Mouse (Mus musculus) urinary bladder, postnatal 25 days (tissue): ENCODE data around the gene Mpv17l2.

Source experiments
- DNase-seq: peaks from one replicate; pipeline ENCODE4 v3.0.0; 2022; ENCODE audit warnings: low spot score

Mpv17l2 gene

GRCm38 (mm10) chr8:70760775-70761406, at the start of gene Mpv17l2:
Mpv17l2 (minus strand) TSS chr8:70760946.
- peak; percentile 81 for DNase-seq

GRCm38 (mm10) chr8:70808955-70809701, 48.4 kb upstream of the Mpv17l2 start:
- DNase-seq = no peak

DNA sequence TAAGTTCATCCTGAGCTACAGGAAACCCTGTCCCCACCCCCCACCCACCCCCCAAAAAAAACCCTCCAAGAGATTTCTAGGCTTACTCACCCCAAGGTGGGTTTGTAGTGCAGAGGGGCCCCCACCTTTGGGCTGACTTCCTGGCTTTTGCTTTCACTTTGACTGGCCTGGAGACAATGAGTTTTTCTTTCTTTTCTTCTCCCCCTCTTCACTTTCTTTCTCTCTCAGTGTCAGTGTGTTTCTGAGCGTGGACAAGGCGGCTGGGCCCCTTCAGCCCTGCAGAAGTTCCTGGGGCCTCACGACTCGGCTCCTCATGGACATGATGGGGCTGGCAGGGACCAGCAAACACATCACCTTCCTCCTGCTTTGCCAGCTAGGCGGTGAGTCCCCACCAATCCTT, 47.5 kb upstream of the Mpv17l2 start, which contains the start of gene Il12rb1:
Il12rb1 (plus strand) TSS at position 211 of the 400 bp plus-strand sequence.
- DNase-seq = no peak

GRCm38 (mm10) chr8:70807304-70807703, 46.6 kb upstream of the Mpv17l2 start:
- DNase-seq = no peak

DNA sequence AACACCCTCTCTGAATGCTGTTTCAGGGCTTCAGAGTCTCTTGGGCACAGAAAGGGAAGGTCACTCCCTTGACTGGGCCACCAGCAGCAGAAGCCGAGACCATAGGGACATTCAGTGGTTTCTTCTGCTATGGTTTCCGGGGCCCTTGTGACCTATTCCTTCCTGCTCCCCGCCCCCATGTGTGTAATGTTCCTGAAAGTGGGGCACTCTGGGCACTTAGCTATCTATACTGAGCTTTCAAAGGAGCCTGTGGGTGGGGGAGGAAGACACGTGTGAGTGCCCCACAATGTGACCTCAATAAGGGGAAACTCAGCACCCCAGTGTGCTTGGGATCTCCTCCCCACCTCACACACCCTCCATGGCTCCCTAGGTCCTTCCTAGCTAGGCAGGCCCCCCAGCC, 45.8 kb upstream of the Mpv17l2 start:
- no peak for DNase-seq

GRCm38 (mm10) chr8:70804481-70805206, 43.9 kb upstream of the Mpv17l2 start, which contains the start of gene Mast3:
Mast3 (minus strand) TSS chr8:70805054.
- peak; percentile 84 for DNase-seq

- peak; percentile 46 for DNase-seq
Observed at GRCm38 (mm10) chr8:70803761-70804480, 43.2 kb upstream of the Mpv17l2 start.

DNA sequence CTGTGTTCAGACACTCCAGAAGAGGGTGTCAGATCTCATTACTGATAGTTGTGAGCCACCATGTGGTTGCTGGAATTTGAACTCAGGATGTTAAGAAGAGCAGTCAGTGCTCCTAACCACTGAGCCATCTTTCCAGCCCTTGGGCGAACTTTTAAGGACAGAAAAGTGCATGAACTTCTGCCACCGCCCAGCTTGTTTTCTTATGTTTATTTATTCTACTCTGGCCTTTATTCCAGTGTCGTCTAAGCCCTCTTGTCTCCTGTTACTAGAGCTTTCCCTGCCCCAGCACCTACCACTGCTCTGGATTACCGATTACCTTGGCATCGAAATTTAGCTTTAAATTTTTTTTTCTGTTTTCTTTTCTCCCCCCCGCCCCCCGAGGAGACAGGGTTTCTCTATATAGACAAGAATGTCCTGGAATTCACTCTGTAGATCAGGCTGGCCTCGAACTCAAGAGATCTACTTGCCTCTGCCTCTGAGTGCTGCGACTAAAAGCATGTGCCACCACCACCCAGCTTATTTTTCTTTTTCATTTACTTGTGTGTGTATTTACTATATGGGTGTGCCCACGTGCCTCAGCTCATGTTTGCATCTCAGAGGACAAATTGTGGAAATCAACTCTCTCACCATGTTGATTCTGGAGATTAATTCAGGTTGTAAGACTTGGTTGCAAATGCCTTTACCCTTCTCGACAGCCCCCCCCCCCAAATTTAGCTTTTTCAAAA, 42.2 kb upstream of the Mpv17l2 start:
- DNase-seq = no peak

- DNase-seq = no peak
Observed at GRCm38 (mm10) chr8:70801830-70802229, 41.1 kb upstream of the Mpv17l2 start.

GRCm38 (mm10) chr8:70801156-70801555, 40.4 kb upstream of the Mpv17l2 start:
- no peak for DNase-seq

DNA sequence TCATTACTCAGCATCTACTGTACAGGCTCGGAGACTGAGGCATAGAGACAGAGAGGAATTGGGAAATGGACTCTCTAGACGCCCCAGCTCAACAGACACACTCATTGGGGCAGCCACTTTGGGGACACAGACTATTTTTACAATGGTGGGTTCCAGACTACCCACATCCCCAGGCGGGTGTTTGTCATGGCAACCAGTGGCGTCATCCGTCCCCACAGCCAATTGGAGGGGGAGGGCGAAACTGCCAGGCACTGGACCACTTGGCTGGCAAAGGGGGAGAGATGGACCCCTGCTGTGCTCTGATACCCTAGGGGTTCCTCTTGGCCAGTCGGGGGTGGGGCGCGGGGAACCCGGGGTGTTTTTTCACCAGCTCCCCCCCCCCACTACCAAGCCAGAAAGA, 39.9 kb upstream of the Mpv17l2 start:
- no peak for DNase-seq

DNA sequence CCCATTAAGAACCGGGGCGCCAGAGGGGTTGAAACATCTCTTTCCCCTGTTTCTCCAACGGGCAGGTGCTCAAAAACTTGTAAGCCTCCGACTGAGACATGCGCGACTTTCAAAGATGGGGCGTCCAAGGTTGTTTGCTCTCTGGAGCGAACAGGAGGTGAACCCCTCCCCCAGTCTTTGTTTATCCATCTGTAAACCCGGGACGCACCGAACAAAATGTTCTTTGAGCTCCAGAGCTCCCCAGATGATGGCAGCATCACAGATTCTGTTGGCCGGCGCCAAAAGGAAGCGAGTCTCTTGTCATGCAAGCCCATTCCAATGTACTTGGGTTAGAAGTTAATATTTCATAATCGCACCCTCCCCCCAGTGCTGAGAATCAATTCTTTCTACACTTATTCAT, 37.5 kb upstream of the Mpv17l2 start:
- no peak for DNase-seq

DNA sequence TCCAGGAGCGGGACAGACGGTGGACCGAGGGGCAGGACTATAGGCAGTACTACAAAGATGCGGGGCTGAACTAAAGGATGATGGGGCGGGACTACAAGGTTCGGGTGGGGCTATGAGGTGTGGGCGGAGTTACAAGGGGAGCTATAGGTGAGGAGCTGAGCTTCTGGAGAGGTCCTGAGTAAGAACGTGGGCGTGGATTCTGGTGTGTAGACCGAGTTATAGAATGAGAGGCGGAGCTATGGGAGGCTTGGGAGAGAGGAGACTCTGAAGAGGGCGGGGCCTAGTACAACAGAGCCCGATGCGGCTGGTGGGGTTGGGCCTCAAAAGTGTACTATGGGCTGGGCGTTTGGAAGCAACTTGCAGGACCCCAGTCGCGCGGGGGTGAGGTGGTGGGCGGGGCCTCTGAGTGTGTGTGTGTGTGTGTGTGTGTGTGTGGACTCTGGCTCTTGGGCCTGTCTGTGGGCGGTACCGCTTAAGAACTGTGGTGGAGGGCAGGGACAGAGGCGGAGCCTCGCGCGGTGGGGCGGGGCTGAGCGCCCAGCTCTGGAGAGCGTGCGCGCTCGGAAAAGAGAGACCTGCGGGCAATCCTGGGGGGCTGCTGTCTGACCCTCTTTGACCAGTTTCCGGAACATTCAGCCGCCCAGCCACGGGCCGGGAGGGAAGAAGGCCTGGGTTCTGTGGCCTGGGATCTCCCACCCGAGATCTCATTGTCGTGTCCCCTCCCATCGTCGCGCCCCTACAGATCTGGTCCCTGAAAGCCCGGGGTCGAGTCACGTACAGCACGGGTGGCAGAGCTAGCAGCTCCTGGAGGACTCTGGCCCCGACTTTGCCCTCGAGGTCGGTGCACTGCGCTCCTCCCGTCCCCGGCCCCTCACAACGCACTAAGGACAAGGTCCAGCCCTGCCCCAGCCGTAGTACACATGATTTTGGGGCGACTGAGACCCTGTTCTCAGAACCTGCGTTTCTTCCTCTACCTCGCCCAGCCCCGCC, 36.6 kb upstream of the Mpv17l2 start:
- peak; percentile 78 for DNase-seq

DNA sequence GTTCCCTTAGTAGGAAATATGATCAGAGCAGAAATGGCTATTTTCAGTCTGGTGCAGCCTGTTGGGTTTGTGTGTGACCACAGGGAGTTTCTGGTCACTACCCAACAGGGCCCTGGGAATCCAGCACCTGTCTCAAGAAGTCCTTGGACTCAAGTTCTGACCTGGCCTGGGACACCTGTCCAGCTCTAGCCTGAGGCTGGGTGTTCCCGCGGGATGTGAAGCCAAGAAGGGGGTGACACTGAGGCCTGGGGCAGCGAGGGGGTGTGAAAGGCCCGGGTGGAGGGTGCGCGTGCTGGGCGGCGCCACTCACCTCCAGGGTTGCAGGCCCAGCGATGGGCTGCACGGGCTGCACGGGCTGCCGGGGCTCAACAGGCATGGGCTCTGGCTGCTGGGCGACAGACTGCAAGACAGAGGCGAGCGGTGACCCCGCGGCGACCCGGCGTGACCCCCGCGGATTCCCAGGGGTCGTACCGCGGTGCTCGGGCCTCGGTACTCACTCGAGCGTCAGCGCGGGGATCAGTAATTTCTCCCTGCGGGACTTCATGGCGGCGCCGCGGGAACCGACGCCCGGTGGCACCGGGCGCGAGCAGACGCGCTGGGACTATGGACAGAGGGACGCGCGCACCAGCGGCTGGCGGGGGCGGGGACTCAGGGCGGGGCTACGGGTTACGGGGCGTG, 35.8 kb upstream of the Mpv17l2 start:
- no peak for DNase-seq

- no peak for DNase-seq
Observed at GRCm38 (mm10) chr8:70795370-70795769, 34.6 kb upstream of the Mpv17l2 start.

- DNase-seq = no peak
Observed at GRCm38 (mm10) chr8:70794215-70794614, 33.5 kb upstream of the Mpv17l2 start.

DNA sequence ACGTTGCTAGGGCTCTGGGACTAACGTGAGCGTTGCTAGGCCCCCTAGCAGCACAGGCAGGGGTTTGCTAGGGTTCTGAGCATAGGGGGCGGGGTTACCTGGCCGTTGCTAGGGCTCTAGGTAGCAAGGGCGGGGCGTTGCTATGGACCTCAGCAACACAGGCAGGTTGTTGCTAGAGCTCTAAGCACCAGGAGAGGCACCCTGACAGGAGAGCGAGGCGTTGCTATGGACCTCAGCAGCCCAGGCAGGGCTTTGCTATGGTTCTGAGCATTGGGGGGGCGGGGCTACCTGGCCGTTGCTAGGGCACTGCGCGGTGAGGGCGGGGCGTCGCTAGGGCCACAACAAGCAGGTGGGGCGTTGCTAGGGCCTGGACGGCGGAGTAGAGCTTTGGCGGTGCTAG, 32.0 kb upstream of the Mpv17l2 start:
- peak; percentile 64 for DNase-seq

DNA sequence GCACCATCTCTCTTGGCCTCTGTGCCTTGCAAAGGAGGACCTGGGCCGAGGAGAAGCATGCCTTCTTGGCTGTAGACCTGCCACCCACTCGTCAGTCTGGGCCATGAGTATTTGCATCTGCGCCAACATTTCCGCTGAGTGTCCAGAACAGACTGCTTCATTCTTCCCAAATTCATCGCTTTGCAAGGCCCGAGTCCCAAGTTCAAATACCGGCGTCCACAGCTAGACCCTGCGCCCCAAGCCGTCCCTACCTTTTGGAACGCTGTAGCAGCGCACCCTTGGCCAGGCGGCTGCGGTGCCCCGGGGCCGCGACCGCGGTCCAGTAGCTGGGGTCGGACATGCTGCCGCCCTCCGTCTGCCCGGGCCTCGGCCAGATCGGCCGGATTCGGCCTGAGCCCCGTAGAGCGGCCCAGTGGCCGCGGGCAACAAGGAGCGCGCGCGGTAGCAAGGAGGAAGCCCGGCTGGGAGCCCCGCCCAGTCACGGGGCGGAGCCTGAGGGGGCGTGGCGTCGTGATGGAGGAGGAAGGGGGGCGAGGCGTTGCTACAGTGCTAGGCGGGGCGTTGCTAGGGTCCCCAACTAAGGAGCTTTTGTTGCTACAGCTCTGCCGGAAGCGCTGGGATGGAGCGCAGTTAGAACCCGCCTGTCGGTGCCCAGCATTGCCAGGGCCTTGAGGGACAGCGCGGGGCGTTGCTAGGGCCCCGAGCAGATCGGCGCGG, 31.4 kb upstream of the Mpv17l2 start:
- peak; percentile 99 for DNase-seq

DNA sequence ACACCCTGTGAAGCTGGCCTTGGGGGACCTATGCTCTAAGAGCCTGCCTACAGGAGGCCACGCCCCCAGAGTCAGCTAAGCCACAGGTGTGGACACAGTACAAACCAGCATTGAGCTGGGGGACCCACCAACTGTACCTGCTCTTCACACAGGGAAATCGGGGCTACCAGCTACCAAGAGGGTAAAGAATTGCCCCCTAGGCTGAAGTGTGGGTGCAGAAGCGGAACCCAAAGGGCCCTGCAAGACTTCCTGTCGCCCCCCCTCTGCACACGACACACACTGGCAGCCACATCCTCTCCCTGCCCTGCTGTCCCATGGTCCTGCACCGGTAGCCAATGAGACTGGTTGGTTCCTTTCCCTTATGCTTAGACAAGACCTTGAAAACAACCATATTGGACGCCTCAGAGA, 30.6 kb upstream of the Mpv17l2 start:
- no peak for DNase-seq
